Mouse (Mus musculus): ENCODE measurements around the gene Chchd2.

GRCm38 (mm10) chr5:129865841-129866240 lies 21.4 kb downstream of the Chchd2 start:
- TF ChIP-seq CTCF (IDR thresholded peaks at IDR 0.05; ENCODE audit: control insufficient read depth, insufficient read depth, insufficient replicate concordance, low read depth, low read length) (no peak), POLR2A (IDR thresholded peaks at IDR 0.05; ENCODE audit: control insufficient read depth, low read depth, low read length) (no peak)

All from testis, adult 2 months (tissue).